Mouse (Mus musculus) erythroblast, embryonic 14.5 days (primary cell): ENCODE measurements around the gene 4931429L15Rik.

ENCODE experiments used
- GATA1 ChIP-seq: IDR thresholded peaks from 2 replicates; pipeline ENCODE4 v1.6.1; 2012; ENCODE audit warnings: low read length, inconsistent platforms, mixed read lengths
- TAL1 ChIP-seq: IDR thresholded peaks from 3 replicates; pipeline ENCODE4 v1.6.1; 2012; ENCODE audit warnings: low read length, inconsistent platforms, mixed read lengths

DNA sequence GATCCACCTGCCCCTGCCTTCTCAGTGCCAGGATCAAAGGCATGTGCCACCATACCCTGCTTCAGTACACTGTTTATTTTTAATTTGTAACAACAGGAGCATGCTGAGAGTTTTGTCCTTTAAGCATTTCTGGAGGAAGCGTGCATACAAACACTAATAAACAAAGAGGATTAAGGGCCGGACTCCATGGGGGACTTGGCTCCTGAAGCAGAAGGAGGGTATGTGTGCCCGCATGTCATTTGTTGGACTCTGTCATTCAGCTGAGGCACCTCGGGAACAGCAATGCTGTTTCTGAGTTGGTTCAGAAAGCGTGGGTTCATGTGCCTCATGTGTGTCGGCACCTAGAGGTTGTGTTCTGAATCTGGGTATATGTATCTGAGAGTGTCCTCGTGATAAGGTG is 17.5 kb upstream of the 4931429L15Rik start:
- TF ChIP-seq GATA1 (no peak), TAL1 (no peak)
